In genomic region chr13:56735212-56735875, GRCm38 (mm10) we compare ENCODE assay signal across 10 mouse cellular contexts. TPM values are rescaled to one million over a fixed set of nuclear protein-coding genes. Genes with fewer than 3 reads are reported as not detected.
DNase-seq lines count a peak whose midpoint lies in the region; ATAC-seq and TF ChIP-seq lines count a peak whose summit lies in the region.
"Had no signal": no experiment of that assay in that cellular context is flagged by ENCODE, and none has a peak within 500 bp of the region (broad histone marks: within the 10 kb centered on the region; RNA-seq: fewer than 3 reads in every experiment).

No protein-coding gene starts in this region.

- peak; percentile 55 for ATAC-seq in heart, postnatal 0 days (ENCODE audit: insufficient read depth, low read depth)
- no peak for ATAC-seq in heart, embryonic 12.5 days (ENCODE audit: insufficient number of reproducible peaks, low FRiP score)

- TF ChIP-seq EP300 in heart, postnatal 0 days (IDR thresholded peaks at IDR 0.05; ENCODE audit: low read depth): no peak

- H3K9me3 ChIP-seq in heart, postnatal 0 days (replicated peaks; ENCODE audit: control insufficient read depth, low read length): no peaks in the 10 kb centered on the region
- H3K9me3 ChIP-seq in heart, embryonic 12.5 days (replicated peaks): no peaks in the 10 kb centered on the region
- H3K9me3 ChIP-seq: embryonic facial prominence, embryonic 13.5 days had no signal

- no peaks in the 10 kb centered on the region for H3K4me1 ChIP-seq in heart, postnatal 0 days (ENCODE audit: control insufficient read depth, insufficient read depth)
- peaks cover 24% of the 10 kb centered on the region for H3K4me1 ChIP-seq in heart, embryonic 12.5 days (replicated peaks)
- H3K4me1 ChIP-seq: embryonic facial prominence, embryonic 13.5 days had no signal

- H3K36me3 ChIP-seq in heart, postnatal 0 days (replicated peaks; ENCODE audit: control insufficient read depth, insufficient read depth, low read length): peaks cover 65% of the 10 kb centered on the region
- peaks cover 74% of the 10 kb centered on the region for H3K36me3 ChIP-seq in heart, embryonic 12.5 days

- no peak overlapping the region for H3K27ac ChIP-seq in heart, postnatal 0 days (ENCODE audit: low read depth)
- no peak overlapping the region for H3K27ac ChIP-seq in heart, embryonic 12.5 days (ENCODE audit: poor library complexity, severe bottlenecking)
- H3K27ac ChIP-seq: embryonic facial prominence, embryonic 13.5 days had no signal

- H3K9ac ChIP-seq in heart, postnatal 0 days (replicated peaks; ENCODE audit: low read depth, low read length): no peak overlapping the region
- H3K9ac ChIP-seq in heart, embryonic 12.5 days: no peak overlapping the region
- H3K9ac ChIP-seq: embryonic facial prominence, embryonic 13.5 days had no signal

- peak; percentile 52 for DNase-seq in heart, postnatal 0 days (ENCODE audit: low spot score)
- peak; percentile 50 for DNase-seq in thymus, postnatal 25 days
- no peak for DNase-seq in thymus, postnatal 10 days (ENCODE audit: low spot score in 2 of 2)
- DNase-seq in c-Kit-positive CD71-positive TER-119-positive erythroid progenitor cells, embryonic 14.5 days (ENCODE audit: low spot score): peak; percentile 19
- peak; percentile 36 to 51 for DNase-seq in layer of hippocampus, postnatal 10 days (ENCODE audit: low spot score in 2 of 2)
- no peak for DNase-seq in urinary bladder, postnatal 10 days (ENCODE audit: low spot score)
- no peak for DNase-seq in neural tube, embryonic 10.5 days (ENCODE audit: extremely low spot score, low spot score)

- H3K4me3 ChIP-seq in heart, postnatal 0 days (ENCODE audit: low read depth, low read length): no peak overlapping the region
- no peak overlapping the region for H3K4me3 ChIP-seq in heart, embryonic 12.5 days
- H3K4me3 ChIP-seq: embryonic facial prominence, embryonic 13.5 days; myocyte had no signal

- H3K4me2 ChIP-seq in heart, postnatal 0 days (ENCODE audit: low read depth, low read length): no peak overlapping the region
- no peak overlapping the region for H3K4me2 ChIP-seq in heart, embryonic 12.5 days
- H3K4me2 ChIP-seq: embryonic facial prominence, embryonic 13.5 days had no signal

- WGBS in heart, postnatal 0 days: 29% methylated on average over 6 of the region's 6 CpGs
- WGBS in heart, embryonic 12.5 days: 41% methylated on average over 6 of the region's 6 CpGs

- TF ChIP-seq CTCF in heart, postnatal 0 days (IDR thresholded peaks at IDR 0.05; ENCODE audit: low read depth): peak; percentile 69

- no peaks in the 10 kb centered on the region for H3K27me3 ChIP-seq in heart, postnatal 0 days (ENCODE audit: control insufficient read depth, insufficient read depth, low read length)
- H3K27me3 ChIP-seq in heart, embryonic 12.5 days (replicated peaks): no peaks in the 10 kb centered on the region
- H3K27me3 ChIP-seq: embryonic facial prominence, embryonic 13.5 days had no signal

RNA-seq across cellular contexts. Expression of gene Gm45623, which starts 18.3 kb away (rescaled TPM):
- not detected in 2 replicates for total RNA-seq in heart, postnatal 0 days (2014; rRNA removed; ENCODE audit: low replicate concordance)
- polyA plus RNA-seq in heart, postnatal 0 days (2015; fragmentation: Nextera tagmentation; extraction: Ambion mirVana): not detected in 2 replicates
- polyA plus RNA-seq in heart, embryonic 12.5 days (2016; fragmentation: Nextera tagmentation; extraction: Ambion mirVana): 0.27 and 0.63 TPM in 2 replicates
- total RNA-seq in layer of hippocampus, postnatal 10 days (2021): under 1 TPM; 0.54 to 0.98 TPM
- polyA plus RNA-seq: myocyte had no signal

RNA-seq across cellular contexts. Expression of gene Smad5, which starts 32.5 kb away (rescaled TPM):
- 29.2 and 36.9 TPM in 2 replicates for total RNA-seq in heart, postnatal 0 days (2014; rRNA removed; ENCODE audit: low replicate concordance)
- 10.1 and 12.0 TPM in 2 replicates for polyA plus RNA-seq in heart, postnatal 0 days (2015; fragmentation: Nextera tagmentation; extraction: Ambion mirVana)
- polyA plus RNA-seq in heart, embryonic 12.5 days (2016; fragmentation: Nextera tagmentation; extraction: Ambion mirVana): 24.3 and 25.7 TPM in 2 replicates
- 10 to 100 TPM; 29.0 to 32.8 TPM for total RNA-seq in layer of hippocampus, postnatal 10 days (2021)

Comparison
In these comparisons a context has a peak if more than half of its experiments do, and no peak if none do; other contexts are left out.
1. DNase-seq: peak in heart, postnatal 0 days (single experiment), thymus, postnatal 25 days (single experiment), c-Kit-positive CD71-positive TER-119-positive erythroid progenitor cells, embryonic 14.5 days (single experiment) and layer of hippocampus, postnatal 10 days (2 of 2); none in thymus, postnatal 10 days (0 of 2), urinary bladder, postnatal 10 days (single experiment) and neural tube, embryonic 10.5 days (single experiment).